Mouse (Mus musculus) cerebellum, adult 2 months (tissue): ENCODE measurements around the gene Fer. TPM values are rescaled to one million over a fixed set of nuclear protein-coding genes. Genes with fewer than 3 reads are reported as not detected.

Experiments used
- DNase-seq, 2 experiments: peaks; one replicate each; pipeline ENCODE4 v3.0.0; 2021
- H3K27ac ChIP-seq: fragments of 200-500 bp; 2 replicates; pipeline ENCODE4 v1.5.1; 2012; ENCODE audit warnings: low read length, control low read depth, inconsistent platforms; ENCODE audit not compliant: insufficient read depth
- H3K27me3 ChIP-seq: fragments of 200-500 bp; 2 replicates; pipeline ENCODE4 v1.6.1; 2012; ENCODE audit warnings: inconsistent platforms, mild to moderate bottlenecking, low read length, moderate library complexity; ENCODE audit not compliant: control insufficient read depth, insufficient read depth
- H3K4me1 ChIP-seq: fragments of 200-500 bp; 2 replicates; pipeline ENCODE4 v1.6.1; 2011; ENCODE audit warnings: low read length; ENCODE audit not compliant: control insufficient read depth, insufficient read depth
- H3K4me3 ChIP-seq: fragments of 200-500 bp; replicated peaks from 2 replicates; pipeline ENCODE3; 2011; ENCODE audit warnings: mild to moderate bottlenecking, low read depth, low read length, control low read depth; ENCODE audit not compliant: insufficient read depth
- CTCF ChIP-seq: fragments of 200-500 bp; IDR thresholded peaks from 2 replicates; pipeline ENCODE4 v1.5.1; 2011; ENCODE audit warnings: low read depth, mild to moderate bottlenecking, control low read depth, low read length, moderate library complexity, borderline replicate concordance; ENCODE audit not compliant: insufficient read depth
- POLR2A ChIP-seq: fragments of 200-500 bp; IDR thresholded peaks from 2 replicates; pipeline ENCODE4 v1.6.1; 2011; ENCODE audit warnings: low read length, control low read depth, borderline replicate concordance; ENCODE audit not compliant: insufficient read depth
- WGBS: fragments of 180-500 bp; shearing (Covaris S2); methylation state at CpG from one replicate; pipeline ENCODE4 v1.1.7; 2018; 5-methylcytosine and 5-hydroxymethylcytosine counted together
- polyA plus RNA-seq: library from polyadenylated mRNA; depleted of rRNA; stranded (reverse); fragments of >200 nt; gene quantifications from 2 replicates; pipeline ENCODE4 v1.2.3, GENCODE M21; 2012

Gene Fer
- polyA plus RNA-seq, 1 experiment: 8.8 TPM

- H3K4me3 ChIP-seq: no peak overlapping the region
- H3K27ac ChIP-seq: no peak overlapping the region
- no peaks in the 10 kb centered on the region for H3K27me3 ChIP-seq
- TF ChIP-seq POLR2A: no peak
- no peak for TF ChIP-seq CTCF
- no peak for DNase-seq
- 88% methylated on average over 1 of the region's 1 CpGs for WGBS
- H3K4me1 ChIP-seq: no peaks in the 10 kb centered on the region
Observed at GRCm38 (mm10) chr17:63931556-63931955, 68.7 kb downstream of the Fer start.

GRCm38 (mm10) chr17:63935408-63935807, 72.5 kb downstream of the Fer start:
- Histone ChIP-seq H3K27me3 (no peaks in the 10 kb centered on the region), H3K4me3 (no peak overlapping the region), H3K4me1 (no peaks in the 10 kb centered on the region), H3K27ac (no peak overlapping the region)
- 93% methylated on average over 2 of the region's 2 CpGs for WGBS
- no peak for DNase-seq
- no peak for TF ChIP-seq CTCF
- TF ChIP-seq POLR2A: no peak

GRCm38 (mm10) chr17:63937886-63938285, 75.0 kb downstream of the Fer start:
- DNase-seq: peak in 1 of 2 experiments; percentile 19
- H3K27me3 ChIP-seq: no peaks in the 10 kb centered on the region
- H3K4me3 ChIP-seq: no peak overlapping the region
- no peak for TF ChIP-seq POLR2A
- TF ChIP-seq CTCF: no peak
- WGBS: 38% methylated on average over 18 of the region's 18 CpGs
- no peak overlapping the region for H3K27ac ChIP-seq
- no peaks in the 10 kb centered on the region for H3K4me1 ChIP-seq

DNA sequence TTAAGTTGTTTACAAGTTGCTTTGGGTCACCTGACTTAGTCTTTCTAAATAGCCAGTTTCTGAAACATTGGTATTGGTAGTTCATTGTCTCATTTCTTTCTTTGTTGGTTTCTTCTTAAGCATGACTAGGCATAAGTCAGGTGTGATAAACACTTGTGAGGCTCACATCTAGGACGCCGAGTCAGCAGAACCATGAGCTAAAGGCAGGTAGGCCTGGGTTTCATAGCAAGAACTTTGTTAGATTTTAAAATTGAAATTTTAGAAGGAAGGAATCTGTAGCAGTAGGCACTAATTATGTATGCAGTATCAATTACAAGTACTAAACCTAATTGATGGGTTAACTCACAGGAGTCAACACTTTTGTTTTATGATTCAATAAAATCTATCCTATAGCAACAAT, 83.9 kb downstream of the Fer start:
- over 99% methylated on average over 2 of the region's 2 CpGs for WGBS
- TF ChIP-seq CTCF: no peak
- TF ChIP-seq POLR2A: no peak
- H3K27ac ChIP-seq: no peak overlapping the region
- no peak for DNase-seq
- H3K27me3 ChIP-seq: no peaks in the 10 kb centered on the region
- no peaks in the 10 kb centered on the region for H3K4me1 ChIP-seq
- no peak overlapping the region for H3K4me3 ChIP-seq

DNA sequence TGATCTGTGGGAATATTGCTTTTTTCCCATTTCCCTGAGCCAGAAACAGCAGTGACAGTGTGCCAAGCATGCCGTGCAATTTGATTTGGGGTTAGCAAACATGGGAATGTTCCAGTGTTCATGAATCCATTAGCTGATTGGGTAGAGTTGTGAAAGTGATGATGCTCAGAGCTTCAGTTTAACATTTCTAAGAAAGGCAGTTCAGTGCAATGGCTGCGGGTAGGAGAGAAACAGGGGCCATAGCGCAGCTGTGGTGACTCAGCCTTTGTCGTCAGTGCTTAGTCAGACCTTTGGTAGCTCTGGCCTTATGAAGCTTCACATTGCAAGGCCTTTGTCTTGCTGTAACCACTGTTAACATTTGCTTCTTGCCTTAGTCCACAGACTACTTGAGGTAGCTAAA, 85.9 kb downstream of the Fer start:
- DNase-seq: no peak
- 75% methylated on average over 4 of the region's 4 CpGs for WGBS
- Histone ChIP-seq H3K27ac (no peak overlapping the region), H3K4me1 (peaks cover 4% of the 10 kb centered on the region; the same call in 1 of the 2 replicates), H3K27me3 (no peaks in the 10 kb centered on the region), H3K4me3 (no peak overlapping the region)
- TF ChIP-seq POLR2A: no peak
- no peak for TF ChIP-seq CTCF

- Histone ChIP-seq H3K27ac (no peak overlapping the region), H3K4me1 (peaks cover 4% of the 10 kb centered on the region; the same call in 1 of the 2 replicates), H3K27me3 (no peaks in the 10 kb centered on the region), H3K4me3 (no peak overlapping the region)
- WGBS: 95% methylated on average over 2 of the region's 2 CpGs
- no peak for TF ChIP-seq CTCF
- TF ChIP-seq POLR2A: no peak
- no peak for DNase-seq
Observed at GRCm38 (mm10) chr17:63951436-63951835, 88.6 kb downstream of the Fer start.

DNA sequence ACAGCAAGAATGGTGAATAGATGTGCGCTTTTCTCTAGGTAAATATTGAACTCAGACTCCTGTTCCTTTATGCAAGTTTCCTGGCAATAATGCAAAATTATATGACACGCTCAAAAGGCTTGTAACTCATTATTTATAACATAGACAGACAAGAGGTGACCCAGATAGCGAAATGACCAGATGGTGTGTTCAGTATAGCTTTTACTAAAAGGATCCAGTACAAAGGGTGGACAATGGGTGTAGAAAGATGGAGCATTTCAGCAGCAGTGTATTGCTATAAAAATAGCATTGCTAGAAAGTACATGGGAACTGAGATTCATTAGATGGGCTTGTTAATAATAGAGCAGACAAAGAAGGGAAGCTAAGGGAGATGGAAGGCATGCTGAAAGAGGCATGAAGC, 104.2 kb downstream of the Fer start:
- Histone ChIP-seq H3K27me3 (no peaks in the 10 kb centered on the region), H3K27ac (no peak overlapping the region)
- 41% methylated on average over 3 of the region's 3 CpGs for WGBS

DNA sequence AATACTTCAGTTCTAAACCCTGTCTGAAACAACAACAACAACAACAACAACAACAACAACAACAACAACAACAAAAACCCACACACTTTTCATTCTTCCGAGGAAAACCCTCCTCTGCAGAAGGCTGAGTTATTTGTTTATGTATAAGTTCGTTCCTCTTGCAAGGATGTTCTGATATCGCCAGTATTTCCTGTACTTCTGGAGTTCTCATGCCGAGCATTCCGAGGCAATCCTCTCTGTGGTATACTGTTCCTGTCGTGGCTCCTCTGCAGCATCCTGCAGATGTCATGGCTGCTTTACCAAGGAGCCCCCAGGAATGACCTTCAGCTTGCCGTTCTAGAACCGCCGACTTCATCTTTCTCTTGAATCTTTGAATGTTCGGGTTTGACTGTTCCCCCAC, 106.6 kb downstream of the Fer start:
- TF ChIP-seq POLR2A: no peak
- TF ChIP-seq CTCF: no peak
- DNase-seq: no peak
- H3K27ac ChIP-seq: no peak overlapping the region
- no peak overlapping the region for H3K4me3 ChIP-seq
- WGBS: 76% methylated on average over 10 of the region's 10 CpGs
- no peaks in the 10 kb centered on the region for H3K27me3 ChIP-seq
- peaks cover 6% of the 10 kb centered on the region for H3K4me1 ChIP-seq

More for the DNA sequence above, 104.2 kb downstream of the Fer start:
- no peak for TF ChIP-seq POLR2A
- no peak for TF ChIP-seq CTCF
- peaks cover 6% of the 10 kb centered on the region for H3K4me1 ChIP-seq
- H3K4me3 ChIP-seq: no peak overlapping the region
- peak in 1 of 2 experiments; percentile 50 for DNase-seq
